In the genomic region with DNA sequence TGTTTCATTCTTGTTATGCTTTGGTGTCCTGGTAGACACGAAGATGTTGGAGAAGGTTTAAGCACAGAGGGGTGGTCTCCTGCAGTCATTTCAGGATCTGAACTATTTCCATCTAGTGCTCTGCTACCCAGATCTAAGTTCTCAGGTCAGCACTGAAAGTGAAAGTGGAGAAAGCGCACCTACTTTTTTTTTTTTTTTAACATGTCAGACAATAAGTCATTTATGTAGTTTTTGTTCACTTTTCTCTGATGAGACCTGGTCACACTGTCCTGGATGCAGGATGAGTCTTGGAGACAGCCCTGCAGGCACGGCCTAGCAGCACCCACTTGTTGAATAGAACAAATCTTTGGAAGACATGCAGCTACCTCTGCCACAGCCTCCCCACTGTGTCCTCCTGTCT, we compare ENCODE assay signal across 24 mouse cellular contexts.
DNase-seq lines count a peak whose midpoint lies in the region; ATAC-seq lines count a peak whose summit lies in the region.
"Had no signal": no experiment of that assay in that cellular context is flagged by ENCODE, and none has a peak within 500 bp of the region (broad histone marks: within the 10 kb centered on the region; RNA-seq: fewer than 3 reads in every experiment).

No protein-coding gene starts in this region.

- no peak overlapping the region for H3K4me2 ChIP-seq in hindbrain, embryonic 16.5 days (ENCODE audit: low read length)
- H3K4me2 ChIP-seq: embryonic facial prominence, embryonic 13.5 days; forebrain, embryonic 12.5 days; heart, embryonic 11.5 days; heart, embryonic 15.5 days; hindbrain, embryonic 14.5 days had no signal

- peak; percentile 59 for ATAC-seq in activated CD4-positive, CD25-positive, alpha-beta regulatory T cell, adult 4 months
- peak; percentile 61 for ATAC-seq in inflammation-experienced regulatory T-cells, adult 6 months
- no peak for ATAC-seq in megakaryocyte-erythroid progenitor cell, adult 5-6 weeks (replicated peaks; ENCODE audit: low FRiP score, low TSS enrichment, poor library complexity, severe bottlenecking)
- ATAC-seq in hindbrain, embryonic 16.5 days = no peak
- ATAC-seq: forebrain, postnatal 0 days; intestine, embryonic 16.5 days had no signal

- no peaks in the 10 kb centered on the region for H3K9me3 ChIP-seq in hindbrain, embryonic 16.5 days (ENCODE audit: control insufficient read depth, low read length)
- H3K9me3 ChIP-seq: embryonic facial prominence, embryonic 13.5 days; forebrain, embryonic 12.5 days; G1E; heart, embryonic 15.5 days; hindbrain, embryonic 10.5 days had no signal

- 83% methylated on average over 3 of the region's 3 CpGs for WGBS in hindbrain, embryonic 16.5 days

- no peak overlapping the region for H3K27ac ChIP-seq in hindbrain, embryonic 16.5 days (ENCODE audit: low read depth, low read length)
- H3K27ac ChIP-seq: embryonic facial prominence, embryonic 13.5 days; forebrain, embryonic 12.5 days; heart, adult 2 months; heart, embryonic 15.5 days; hindbrain, embryonic 10.5 days; hindbrain, embryonic 14.5 days had no signal

- H3K36me3 ChIP-seq in hindbrain, embryonic 16.5 days (ENCODE audit: control insufficient read depth, insufficient read depth, low read length) = no peaks in the 10 kb centered on the region
- H3K36me3 ChIP-seq: embryonic facial prominence, embryonic 13.5 days; forebrain, embryonic 12.5 days; G1E; heart, embryonic 15.5 days; hindbrain, embryonic 10.5 days had no signal

- no peak overlapping the region for H3K9ac ChIP-seq in hindbrain, embryonic 16.5 days (ENCODE audit: low read depth, low read length)
- H3K9ac ChIP-seq: embryonic facial prominence, embryonic 13.5 days; forebrain, embryonic 12.5 days; forebrain, postnatal 0 days; heart, embryonic 15.5 days; hindbrain, embryonic 14.5 days had no signal

- DNase-seq in CD4-positive, CD25-positive, alpha-beta regulatory T cell, adult 2 months (ENCODE audit: low read depth, low spot score) = peak; percentile 29
- DNase-seq in left cerebral cortex, adult 9 months (ENCODE audit: low spot score in 2 of 2) = no peak
- DNase-seq in spleen, adult 12 weeks (ENCODE audit: low spot score) = no peak
- DNase-seq: adrenal gland, postnatal 10 days; B cell, adult 2 months; cerebellum, adult 11 months; cerebellum, adult 9-10 months; cerebellum, postnatal 25 days; forebrain, postnatal 0 days; gastrocnemius, postnatal 14 days; heart, adult 2 months; heart, postnatal 14 days had no signal

- H3K27me3 ChIP-seq in hindbrain, embryonic 16.5 days (replicated peaks; ENCODE audit: control insufficient read depth, insufficient read depth, low read length) = no peaks in the 10 kb centered on the region
- H3K27me3 ChIP-seq: embryonic facial prominence, embryonic 13.5 days; forebrain, embryonic 12.5 days; heart, embryonic 15.5 days had no signal

- no peaks in the 10 kb centered on the region for H3K4me1 ChIP-seq in hindbrain, embryonic 16.5 days (ENCODE audit: control insufficient read depth, insufficient read depth, low read depth, low read length)
- H3K4me1 ChIP-seq: embryonic facial prominence, embryonic 13.5 days; forebrain, embryonic 12.5 days; heart, embryonic 15.5 days; hindbrain, embryonic 10.5 days had no signal

- no peak overlapping the region for H3K4me3 ChIP-seq in hindbrain, embryonic 16.5 days (ENCODE audit: low read length)
- H3K4me3 ChIP-seq: embryonic facial prominence, embryonic 13.5 days; forebrain, embryonic 12.5 days; heart, adult 2 months; heart, embryonic 15.5 days; hindbrain, embryonic 10.5 days had no signal

Comparison
In these comparisons a context has a peak if more than half of its experiments do, and no peak if none do; other contexts are left out.
1. ATAC-seq: peak in activated CD4-positive, CD25-positive, alpha-beta regulatory T cell, adult 4 months (single experiment) and inflammation-experienced regulatory T-cells, adult 6 months (single experiment); none in megakaryocyte-erythroid progenitor cell, adult 5-6 weeks (single experiment) and hindbrain, embryonic 16.5 days (single experiment).